Mouse (Mus musculus): ENCODE measurements around the gene Agmo.

Agmo gene

GRCm38 (mm10) chr12:37442486-37443013, 201.1 kb downstream of the Agmo start:
- no peak for DNase-seq

GRCm38 (mm10) chr12:37445255-37445654, 203.8 kb downstream of the Agmo start:
- no peak for DNase-seq

- DNase-seq, result no peak
These were observed 208.2 kb downstream of the Agmo start for GRCm38 (mm10) chr12:37449597-37449996.

GRCm38 (mm10) chr12:37450366-37451156, 209.1 kb downstream of the Agmo start:
- DNase-seq, result peak; percentile 42

GRCm38 (mm10) chr12:37471631-37472030, 230.2 kb downstream of the Agmo start:
- no peak for DNase-seq

GRCm38 (mm10) chr12:37476849-37477248, 235.4 kb downstream of the Agmo start:
- no peak for DNase-seq

- no peak for DNase-seq
These were observed 246.6 kb downstream of the Agmo start for GRCm38 (mm10) chr12:37487991-37488390.

GRCm38 (mm10) chr12:37498871-37499270, 257.4 kb downstream of the Agmo start:
- DNase-seq, result no peak

- DNase-seq, result no peak
These were observed 266.0 kb downstream of the Agmo start for GRCm38 (mm10) chr12:37507406-37507805.

GRCm38 (mm10) chr12:37507826-37508225, 266.4 kb downstream of the Agmo start:
- DNase-seq, result no peak

GRCm38 (mm10) chr12:37521772-37522171, 280.3 kb downstream of the Agmo start:
- no peak for DNase-seq

- DNase-seq, result no peak
These were observed 283.2 kb downstream of the Agmo start for GRCm38 (mm10) chr12:37524662-37525061.

GRCm38 (mm10) chr12:37540994-37541393, 299.6 kb downstream of the Agmo start:
- no peak for DNase-seq

GRCm38 (mm10) chr12:37558284-37558683, 316.8 kb downstream of the Agmo start:
- no peak for DNase-seq

GRCm38 (mm10) chr12:37565882-37566596, 324.6 kb downstream of the Agmo start:
- no peak for DNase-seq

GRCm38 (mm10) chr12:37571922-37572321, 330.5 kb downstream of the Agmo start:
- DNase-seq, result no peak

- DNase-seq, result no peak
These were observed 341.3 kb downstream of the Agmo start for GRCm38 (mm10) chr12:37582777-37583176.

- DNase-seq, result no peak
These were observed 351.4 kb downstream of the Agmo start for GRCm38 (mm10) chr12:37592853-37593252.

GRCm38 (mm10) chr12:37612837-37613236, 371.4 kb downstream of the Agmo start:
- DNase-seq, result no peak

GRCm38 (mm10) chr12:37614769-37615168, 373.3 kb downstream of the Agmo start:
- DNase-seq, result no peak

- DNase-seq, result no peak
These were observed 382.6 kb downstream of the Agmo start for GRCm38 (mm10) chr12:37624078-37624477.

All from cerebellum, adult 9-10 months (tissue).